Mouse (Mus musculus): ENCODE data around the gene Gm7694.

DNA sequence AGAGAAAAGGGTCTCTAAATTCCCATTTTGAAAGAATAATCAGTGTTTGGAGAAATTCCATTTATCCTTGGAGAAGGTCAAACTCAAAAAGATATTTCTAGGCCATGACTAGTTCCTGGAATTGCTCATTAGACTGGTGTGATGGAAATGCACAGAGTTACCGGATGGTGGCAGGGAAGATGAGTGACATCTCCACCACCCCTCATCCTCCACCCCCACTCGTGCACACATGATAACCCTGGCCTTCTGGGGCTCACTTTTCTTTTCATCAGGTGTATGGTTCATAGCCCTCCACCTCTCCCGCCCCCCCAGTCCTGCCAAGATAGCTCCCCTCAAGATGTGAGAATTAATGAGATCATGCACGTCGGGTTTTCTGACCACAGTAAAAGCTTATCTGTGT, 12.9 kb downstream of the Gm7694 start:
- TF ChIP-seq CTCF (IDR thresholded peaks at IDR 0.05) (no peak), EP300 (IDR thresholded peaks at IDR 0.05) (no peak)

Measured in lung, postnatal 0 days (tissue).